Mouse (Mus musculus): ENCODE measurements around the gene Rps27. TPM values are rescaled to one million over a fixed set of nuclear protein-coding genes. Genes with fewer than 3 reads are reported as not detected.

Gene Rps27
- polyA plus RNA-seq, 1 experiment = 2,765 TPM

DNA sequence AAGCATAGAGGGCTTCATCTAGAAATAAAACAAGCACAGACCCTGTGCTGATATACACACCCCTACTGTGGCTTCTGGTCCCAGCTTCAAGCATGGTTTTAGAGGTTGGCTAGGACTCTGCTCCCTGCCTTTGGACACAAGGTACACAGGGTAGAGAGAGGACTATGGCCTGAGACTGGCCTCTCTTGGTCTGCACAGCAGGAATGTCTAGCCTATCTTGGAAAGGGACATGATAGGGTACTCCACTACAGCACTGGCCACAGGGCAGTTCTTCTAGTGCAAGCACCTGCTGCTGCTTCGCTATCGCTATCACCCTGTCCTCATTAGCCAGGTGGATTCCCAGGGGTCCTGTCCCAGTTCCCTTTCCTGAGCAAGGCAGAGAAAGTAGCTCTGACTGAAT lies 27.8 kb upstream of the Rps27 start:
- 81% methylated on average over 2 of the region's 2 CpGs for WGBS
- DNase-seq (ENCODE audit: low read depth, low spot score) = no peak

GRCm38 (mm10) chr3:90231507-90232333 lies 18.3 kb upstream of the Rps27 start, which contains the start of gene Jtb:
TSS of gene Jtb (plus strand) at chr3:90231597.
- WGBS = under 1% methylated on average over 61 of the region's 61 CpGs
- DNase-seq (ENCODE audit: low read depth, low spot score) = peak; percentile 90

- 13% methylated on average over 8 of the region's 8 CpGs for WGBS
- DNase-seq (ENCODE audit: low read depth, low spot score) = no peak
These were observed 17.6 kb upstream of the Rps27 start for GRCm38 (mm10) chr3:90231075-90231474.

DNA sequence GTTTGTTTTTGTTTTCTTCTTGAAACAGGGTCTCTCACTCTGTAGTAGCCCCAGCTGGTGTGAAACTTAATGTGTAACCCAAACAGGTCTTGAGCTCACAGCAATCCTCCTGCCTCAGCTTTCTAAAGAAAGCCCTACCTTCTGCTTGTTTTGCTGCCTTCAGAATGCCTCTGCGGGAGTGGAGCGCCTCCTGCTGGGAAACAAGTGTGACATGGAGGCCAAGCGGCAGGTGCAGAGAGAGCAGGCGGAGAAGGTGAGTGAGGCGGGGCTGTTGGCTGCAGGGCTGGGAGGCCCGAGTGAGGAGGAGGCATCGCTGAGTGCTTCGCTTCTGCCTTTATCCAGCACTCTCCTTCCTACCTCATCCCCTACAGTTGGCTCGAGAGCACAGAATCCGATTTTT lies 10.9 kb upstream of the Rps27 start:
- DNase-seq (ENCODE audit: low read depth, low spot score) = no peak
- WGBS = 84% methylated on average over 10 of the region's 10 CpGs

GRCm38 (mm10) chr3:90222941-90223340 lies 9.5 kb upstream of the Rps27 start:
- WGBS = 80% methylated on average over 3 of the region's 3 CpGs
- no peak for DNase-seq (ENCODE audit: low read depth, low spot score)

- DNase-seq (ENCODE audit: low read depth, low spot score) = no peak
- WGBS = 82% methylated on average over 4 of the region's 4 CpGs
These were observed 9.0 kb upstream of the Rps27 start for GRCm38 (mm10) chr3:90222455-90222854.

GRCm38 (mm10) chr3:90221123-90221522 lies 7.7 kb upstream of the Rps27 start:
- DNase-seq (ENCODE audit: low read depth, low spot score) = no peak
- WGBS = 10% methylated on average over 5 of the region's 5 CpGs

DNA sequence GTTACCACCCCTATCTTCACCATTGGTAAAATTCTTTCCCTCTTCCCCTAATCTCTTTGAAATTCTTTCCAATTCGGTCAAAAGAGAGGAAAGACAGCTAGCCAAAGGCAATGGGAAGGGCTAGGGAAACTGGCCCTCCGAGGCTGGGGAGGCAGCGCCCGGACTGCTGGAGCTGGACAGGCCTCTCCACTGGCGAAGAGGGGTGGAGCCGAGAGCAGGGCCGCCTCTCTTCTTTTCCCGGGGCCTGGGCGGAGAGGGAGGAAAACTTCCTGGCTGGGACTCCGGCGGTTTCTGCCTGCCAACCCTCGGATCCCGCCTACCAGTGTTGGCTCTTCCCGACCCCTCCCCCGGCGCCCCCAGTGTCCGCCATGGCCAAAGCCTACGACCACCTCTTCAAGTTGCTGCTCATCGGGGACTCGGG lies 7.1 kb upstream of the Rps27 start:
- under 1% methylated on average over 19 of the region's 20 CpGs for WGBS
- DNase-seq (ENCODE audit: low read depth, low spot score) = no peak

GRCm38 (mm10) chr3:90220088-90220487 lies 6.6 kb upstream of the Rps27 start:
- no peak for DNase-seq (ENCODE audit: low read depth, low spot score)
- 3% methylated on average over 6 of the region's 6 CpGs for WGBS

DNA sequence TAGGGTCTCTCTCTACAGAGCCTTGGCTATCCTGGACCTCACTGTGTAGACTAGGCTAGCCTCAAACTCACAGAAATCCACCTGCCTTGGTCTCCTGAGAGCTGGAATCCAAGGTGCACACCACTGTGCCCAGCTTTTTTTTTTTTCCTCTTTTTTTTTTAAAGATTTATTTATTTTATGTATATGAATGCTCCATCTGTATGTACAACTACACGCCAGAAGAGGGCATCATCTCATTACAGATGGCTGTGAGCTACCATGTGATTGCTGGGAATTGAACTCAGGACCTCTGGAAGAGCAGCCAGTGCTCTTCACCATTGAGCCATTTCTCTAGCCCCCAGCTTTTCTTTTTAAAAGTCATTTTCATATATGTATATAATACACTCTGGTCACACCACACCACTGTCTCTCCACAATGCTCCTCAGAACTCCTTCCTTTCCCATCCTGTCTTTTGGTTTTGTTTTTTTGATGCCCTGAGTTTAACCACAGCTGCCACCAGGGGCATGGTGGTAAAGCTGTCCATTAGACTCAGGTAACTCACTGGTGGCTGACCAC lies 2.5 kb upstream of the Rps27 start:
- 46% methylated on average over 1 of the region's 1 CpGs for WGBS
- no peak for DNase-seq (ENCODE audit: low read depth, low spot score)

DNA sequence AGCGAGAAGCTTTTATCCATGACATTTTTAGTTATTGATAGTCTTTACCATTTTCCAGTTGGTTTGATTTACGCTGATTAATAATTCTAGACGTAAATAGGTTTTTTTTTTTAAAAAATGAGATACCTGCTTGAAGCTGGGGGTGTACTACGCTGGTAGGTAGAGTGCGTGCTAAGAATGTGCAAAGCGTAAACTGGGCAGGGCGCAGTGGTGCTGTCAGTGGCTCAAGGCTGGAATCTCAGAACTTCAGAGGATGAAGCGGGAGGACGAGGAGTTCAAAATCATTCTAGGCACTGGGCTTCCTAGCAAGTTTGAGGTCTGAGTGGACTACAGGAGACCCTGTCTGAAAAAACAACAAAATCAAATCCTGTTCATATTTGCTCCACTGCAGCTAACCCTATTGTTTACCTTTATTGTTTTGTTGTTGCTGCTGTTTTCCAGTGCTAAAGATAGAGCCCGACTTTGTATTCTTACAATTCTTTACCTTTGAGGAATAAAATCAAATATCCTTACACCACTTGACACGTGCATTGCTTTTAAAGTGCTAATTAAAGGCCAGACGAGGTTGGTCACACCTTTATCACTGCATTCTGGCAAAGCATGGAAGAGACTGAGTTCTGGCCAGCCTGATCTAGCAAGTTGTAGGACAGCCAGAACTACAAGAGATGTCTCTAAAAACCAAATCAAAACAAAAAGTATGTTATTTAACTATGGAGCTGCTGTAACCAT lies 669 bp upstream of the Rps27 start:
- DNase-seq (ENCODE audit: low read depth, low spot score) = no peak
- WGBS = 11% methylated on average over 12 of the region's 12 CpGs

- no peak for DNase-seq (ENCODE audit: low read depth, low spot score)
- WGBS = 4% methylated on average over 5 of the region's 5 CpGs
These were observed 728 bp downstream of the Rps27 start for GRCm38 (mm10) chr3:90212723-90213122.

DNA sequence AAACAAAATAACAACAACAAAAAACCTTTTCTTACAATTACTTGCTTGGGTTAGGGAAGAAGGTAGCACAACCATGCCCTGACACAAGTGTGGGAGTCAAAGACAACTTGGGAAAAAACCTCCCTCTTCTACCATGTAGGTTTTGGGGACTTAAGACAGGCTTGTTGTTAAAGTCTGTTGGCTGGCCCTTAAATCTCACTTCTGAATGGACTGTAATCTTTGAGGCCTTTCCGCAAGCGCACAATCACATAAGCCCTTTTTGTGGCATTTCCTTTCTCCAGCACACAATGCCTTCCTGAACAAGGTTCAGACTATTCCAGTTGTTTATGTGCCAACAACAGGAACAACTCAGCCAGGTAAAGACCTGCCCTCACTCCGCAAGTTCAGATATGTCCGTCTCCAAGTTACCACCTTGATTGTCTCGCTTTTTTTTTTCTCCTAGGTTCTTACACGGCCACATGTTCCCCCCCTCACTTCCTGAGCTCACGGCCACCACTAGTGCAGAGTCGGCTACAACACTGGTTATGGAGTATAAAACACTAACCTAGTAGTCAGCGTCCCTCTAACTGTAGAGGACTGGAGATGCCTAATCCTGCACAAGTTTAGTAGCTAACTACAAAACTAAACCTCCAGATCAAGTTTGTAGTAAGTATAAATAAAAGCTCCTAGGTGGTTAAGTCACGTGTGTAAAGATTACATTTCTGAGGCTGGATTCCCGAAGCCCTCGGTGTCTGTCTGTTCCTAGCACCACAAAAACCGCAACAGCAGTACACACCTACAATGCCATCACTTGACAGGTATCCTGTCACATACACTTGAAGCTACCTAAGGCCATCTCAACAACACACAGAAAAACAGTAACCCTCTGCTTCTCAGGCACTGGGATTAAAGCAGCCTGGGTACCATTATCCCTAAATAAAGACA lies 1.7 kb downstream of the Rps27 start:
- 43% methylated on average over 13 of the region's 13 CpGs for WGBS
- no peak for DNase-seq (ENCODE audit: low read depth, low spot score)

DNA sequence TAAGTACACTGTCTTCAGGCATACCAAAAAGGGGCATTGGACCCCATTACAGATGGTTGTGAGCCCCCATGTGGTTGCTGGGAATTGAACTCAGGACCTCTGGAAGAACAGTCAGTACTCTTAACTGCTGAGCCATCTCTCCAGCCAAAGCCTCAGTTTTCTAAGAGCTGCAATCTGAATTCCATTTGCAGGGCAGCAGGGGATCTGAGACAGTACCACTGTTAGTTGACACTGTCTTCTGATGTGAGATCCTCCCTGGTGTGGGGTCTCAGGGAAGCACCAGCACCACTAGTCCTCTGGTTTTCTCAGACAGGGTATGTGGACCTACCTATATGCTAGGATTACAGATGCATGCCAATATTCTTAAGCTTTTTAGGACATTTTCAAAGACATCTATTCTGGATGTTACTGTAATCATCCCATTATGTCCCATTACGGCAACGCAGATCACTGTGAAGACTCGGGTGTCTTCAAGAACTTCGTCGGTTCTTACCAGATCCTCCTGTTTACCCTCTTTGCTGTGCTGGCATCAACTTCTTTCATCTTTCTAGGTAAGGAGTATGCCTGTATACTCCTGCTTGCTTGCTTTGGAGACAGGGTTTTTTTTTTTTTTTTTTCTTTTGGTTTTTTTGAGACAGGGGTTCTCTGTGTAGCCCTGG lies 3.4 kb downstream of the Rps27 start:
- WGBS = 86% methylated on average over 5 of the region's 5 CpGs
- no peak for DNase-seq (ENCODE audit: low read depth, low spot score)

- DNase-seq (ENCODE audit: low read depth, low spot score) = no peak
- 91% methylated on average over 2 of the region's 2 CpGs for WGBS
These were observed 4.8 kb downstream of the Rps27 start for GRCm38 (mm10) chr3:90208662-90209061.

- no peak for DNase-seq (ENCODE audit: low read depth, low spot score)
- over 99% methylated on average over 2 of the region's 2 CpGs for WGBS
These were observed 8.9 kb downstream of the Rps27 start for GRCm38 (mm10) chr3:90204582-90204981.

DNA sequence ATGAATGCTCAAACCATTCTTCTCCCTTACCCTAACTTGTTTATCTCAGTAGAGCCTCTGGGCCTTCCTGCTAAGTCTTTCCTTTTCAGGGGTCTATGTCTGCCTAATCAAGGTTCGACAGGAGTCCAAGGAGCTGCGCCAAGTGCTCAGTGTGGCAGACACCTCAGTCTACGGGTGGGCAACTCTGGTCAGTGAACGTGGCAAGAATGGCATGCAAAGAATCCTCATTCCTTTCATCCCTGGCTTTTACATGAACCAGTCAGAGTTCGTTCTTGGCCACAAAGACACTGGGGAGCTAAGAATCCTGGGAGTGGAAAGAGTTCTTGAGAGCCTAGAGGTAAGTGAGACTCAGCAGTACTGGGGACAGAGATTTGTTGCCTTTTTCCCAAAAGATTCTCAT lies 9.8 kb downstream of the Rps27 start:
- DNase-seq (ENCODE audit: low read depth, low spot score) = no peak
- 72% methylated on average over 5 of the region's 5 CpGs for WGBS

DNA sequence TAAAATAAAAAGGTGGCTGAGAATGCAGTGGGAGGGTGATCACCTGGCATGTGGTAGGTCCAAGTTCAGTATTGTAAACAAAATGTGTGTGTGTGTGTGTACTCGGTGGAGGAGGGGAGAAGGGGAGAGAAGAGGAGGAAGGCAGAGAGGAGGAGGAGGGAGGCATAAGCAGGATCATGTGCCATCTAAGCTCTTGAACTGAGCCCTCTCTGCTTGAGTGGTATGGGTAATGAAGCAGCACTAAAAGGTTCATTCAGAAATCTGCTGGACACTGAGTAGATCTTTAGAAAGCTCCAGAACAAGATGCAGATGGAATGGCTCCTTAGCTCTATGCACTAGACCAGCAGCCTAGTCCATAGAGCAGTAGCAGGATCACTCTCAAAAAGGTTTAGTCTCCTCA lies 10.6 kb downstream of the Rps27 start:
- 35% methylated on average over 1 of the region's 1 CpGs for WGBS
- DNase-seq (ENCODE audit: low read depth, low spot score) = no peak

- 54% methylated on average over 1 of the region's 1 CpGs for WGBS
- DNase-seq (ENCODE audit: low read depth, low spot score) = no peak
These were observed 15.9 kb downstream of the Rps27 start for GRCm38 (mm10) chr3:90197548-90197947.

All from large intestine, adult 2 months (tissue).